Mouse (Mus musculus): ENCODE results near the gene Rlf.

DNA sequence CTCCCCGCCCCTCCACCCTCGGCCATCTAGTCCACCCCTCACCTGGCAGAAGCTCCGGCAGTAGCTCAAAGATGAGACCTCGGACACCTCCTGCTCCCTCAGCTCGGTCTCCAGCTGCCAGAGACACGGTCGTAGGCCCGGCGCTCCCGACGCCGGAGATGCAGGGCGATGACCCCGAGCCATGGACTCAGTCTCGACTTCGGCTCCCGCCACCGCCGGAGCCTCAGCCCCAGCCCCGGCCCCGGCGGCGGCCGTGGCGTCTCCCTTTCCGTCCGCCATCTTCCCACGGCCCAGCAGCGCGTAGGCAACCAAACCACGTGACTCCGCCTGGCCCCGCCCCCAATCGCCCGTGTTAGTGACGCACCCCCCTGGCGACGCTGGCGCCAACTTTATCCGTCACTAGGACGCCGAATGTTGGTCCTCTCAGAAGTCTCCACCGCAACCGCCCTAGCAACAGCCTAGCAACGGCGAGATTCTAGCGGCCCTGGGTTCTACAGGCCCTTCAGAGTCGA, at the start of gene Rlf:
- TF ChIP-seq GATA1 (IDR thresholded peaks at IDR 0.05; ENCODE audit: low read length): no peak
- TF ChIP-seq TAL1 (IDR thresholded peaks at IDR 0.05; ENCODE audit: low read length): no peak

All from erythroblast, embryonic 14.5 days (primary cell).